Mouse (Mus musculus): ENCODE data around the gene Mpp2.

GRCm38 (mm10) chr11:102049875-102050482 lies 38.3 kb downstream of the Mpp2 start:
- TF ChIP-seq EP300 (IDR thresholded peaks at IDR 0.05; ENCODE audit: low read depth) (no peak), CTCF (IDR thresholded peaks at IDR 0.05; ENCODE audit: low read depth) (no peak)
